Mouse (Mus musculus) stomach, embryonic 14.5 days (tissue): ENCODE data around the gene Sqstm1. TPM values are rescaled to one million over a fixed set of nuclear protein-coding genes. Genes with fewer than 3 reads are reported as not detected.

ENCODE experiments used
- ATAC-seq: fragments of 200-750 bp; cut with Nextera tagmentation; 2 replicates; pipeline ENCODE4 v1.8.0; 2017; ENCODE audit warnings: low read depth, moderate TSS enrichment; ENCODE audit not compliant: insufficient number of reproducible peaks, insufficient read depth, low FRiP score
- H3K27ac ChIP-seq: fragments of 300-500 bp; sonication (generic); 2 replicates; pipeline ENCODE4 v1.5.1; 2014; ENCODE audit warnings: mild to moderate bottlenecking, low read length, moderate library complexity, mixed read lengths
- H3K27me3 ChIP-seq: fragments of 300-500 bp; sonication (generic); 2 replicates; pipeline ENCODE4 v1.6.1; 2014; ENCODE audit warnings: low read length, control low read depth, mixed read lengths; ENCODE audit not compliant: control insufficient read depth, insufficient read depth
- H3K36me3 ChIP-seq: fragments of 300-500 bp; sonication (generic); 2 replicates; pipeline ENCODE4 v1.6.1; 2014; ENCODE audit warnings: mild to moderate bottlenecking, control low read depth, low read length, moderate library complexity, mixed read lengths; ENCODE audit not compliant: control insufficient read depth, insufficient read depth
- H3K4me1 ChIP-seq: fragments of 300-500 bp; sonication (generic); 2 replicates; pipeline ENCODE4 v1.6.1; 2014; ENCODE audit warnings: low read length, control low read depth, mixed read lengths; ENCODE audit not compliant: control insufficient read depth, insufficient read depth
- H3K4me2 ChIP-seq: fragments of 300-500 bp; sonication (generic); replicated peaks from 2 replicates; pipeline ENCODE4 v1.6.1; 2014; ENCODE audit warnings: low read depth, low read length, control low read depth
- H3K4me3 ChIP-seq: fragments of 300-500 bp; sonication (generic); 2 replicates; pipeline ENCODE4 v1.5.1; 2014; ENCODE audit warnings: low read depth, low read length, control low read depth
- H3K9ac ChIP-seq: fragments of 300-500 bp; sonication (generic); replicated peaks from 2 replicates; pipeline ENCODE4 v1.6.1; 2014; ENCODE audit warnings: low read depth, mild to moderate bottlenecking, control low read depth, low read length, moderate library complexity, mixed read lengths
- H3K9me3 ChIP-seq: fragments of 300-500 bp; sonication (generic); 2 replicates; pipeline ENCODE4 v1.6.1; 2016; ENCODE audit warnings: low read depth, low read length, control low read depth; ENCODE audit not compliant: control insufficient read depth
- WGBS: fragments of 180-500 bp; shearing (Covaris S2); extraction: QIAGEN DNeasy Blood & Tissue Kit; methylation state at CpG from one replicate; pipeline ENCODE4 v1.1.7; 2014; 5-methylcytosine and 5-hydroxymethylcytosine counted together
- microRNA-seq: library from miRNA; unstranded; fragments of <30 nt; microRNA quantifications from one replicate; pipeline ENCODE4, GENCODE M21; 2016
- polyA plus RNA-seq: library from polyadenylated mRNA; unstranded; fragments of >200 nt; fragmentation: Nextera tagmentation; extraction: Ambion mirVana; gene quantifications from 2 replicates; pipeline ENCODE4 v1.2.1, GENCODE M21; 2014

Sqstm1 gene
- polyA plus RNA-seq, 1 experiment from 2014 or later, result 173 TPM

DNA sequence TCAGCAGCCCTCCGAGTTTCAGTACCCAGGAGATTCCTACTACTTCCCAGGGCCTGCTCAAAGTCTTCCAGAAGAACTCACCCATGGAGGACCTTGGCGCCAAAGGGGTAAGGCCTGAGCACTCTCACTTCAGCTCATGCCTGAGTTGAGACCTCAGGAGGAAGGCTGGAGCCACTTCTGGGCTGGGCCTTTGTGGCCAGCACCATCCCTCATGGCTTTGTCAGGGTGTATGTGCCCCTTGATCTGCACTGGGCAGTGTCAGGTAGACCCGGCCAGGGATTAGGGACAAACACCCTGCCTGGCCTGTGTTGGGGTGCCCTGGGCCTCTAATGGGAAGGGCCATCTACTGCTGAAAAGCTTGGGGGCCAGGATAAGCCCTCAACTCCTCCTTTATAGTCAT is 59.3 kb downstream of the Sqstm1 start:
- H3K27ac ChIP-seq, result no peak overlapping the region
- no peak for ATAC-seq
- H3K4me2 ChIP-seq, result no peak overlapping the region
- 84% methylated on average over 3 of the region's 3 CpGs for WGBS
- H3K4me1 ChIP-seq, result no peaks in the 10 kb centered on the region
- no peaks in the 10 kb centered on the region for H3K27me3 ChIP-seq
- peaks cover 71% of the 10 kb centered on the region for H3K36me3 ChIP-seq
- no peak overlapping the region for H3K4me3 ChIP-seq
- no peaks in the 10 kb centered on the region for H3K9me3 ChIP-seq
- no peak overlapping the region for H3K9ac ChIP-seq

DNA sequence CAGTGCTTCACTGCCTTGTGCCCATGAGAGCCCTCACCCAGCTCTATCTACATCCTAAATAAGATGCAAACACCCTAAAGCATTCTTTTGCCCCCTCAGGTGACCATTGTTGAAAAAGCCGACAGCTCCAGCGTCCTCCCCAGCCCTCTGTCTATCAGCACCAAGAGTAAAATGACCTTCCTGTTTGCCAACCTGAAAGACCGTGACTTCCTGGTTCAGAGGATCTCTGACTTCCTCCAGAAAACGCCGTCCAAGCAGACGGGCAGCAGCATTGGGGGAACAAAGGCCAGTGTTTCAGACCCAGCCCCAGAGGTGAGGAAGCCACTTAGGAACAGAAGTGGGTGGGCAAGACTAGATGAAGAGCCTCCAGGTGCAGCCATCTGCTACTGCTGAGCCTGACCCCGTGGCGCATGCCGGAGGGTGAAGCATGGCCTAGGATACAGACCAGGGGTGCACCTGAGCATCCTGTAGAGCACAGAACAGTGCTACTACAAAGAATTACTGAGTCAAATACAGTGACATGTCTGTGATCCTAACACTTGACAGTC is 61.0 kb downstream of the Sqstm1 start:
- no peak overlapping the region for H3K4me2 ChIP-seq
- no peaks in the 10 kb centered on the region for H3K27me3 ChIP-seq
- H3K9me3 ChIP-seq, result no peaks in the 10 kb centered on the region
- H3K36me3 ChIP-seq, result peaks cover 73% of the 10 kb centered on the region
- ATAC-seq, result no peak
- no peak overlapping the region for H3K9ac ChIP-seq
- WGBS, result 79% methylated on average over 9 of the region's 9 CpGs
- no peak overlapping the region for H3K4me3 ChIP-seq
- no peaks in the 10 kb centered on the region for H3K4me1 ChIP-seq
- no peak overlapping the region for H3K27ac ChIP-seq

Small RNA genes lying within 50 kb of the gene (microRNA-seq; reads per million reads assigned to microRNA genes)
- gene Mir6919, result 0.78 reads per million

Other genes with a start within 250 kb of the Sqstm1 start
- 43.5 and 54.6 TPM in 2 replicates for gene Rnf130, start 185.5 kb downstream of the Sqstm1 start, polyA plus RNA-seq
- gene Tbc1d9b, start 79.4 kb downstream of the Sqstm1 start, polyA plus RNA-seq, result 37.8 and 39.3 TPM in 2 replicates
- 15.5 and 17.3 TPM in 2 replicates for gene Mrnip, start 36.4 kb downstream of the Sqstm1 start, polyA plus RNA-seq
- gene Mgat4b, start 63 bp upstream of the Sqstm1 start, polyA plus RNA-seq, result 9.6 and 12.7 TPM in 2 replicates
- gene Ltc4s, start 27.8 kb upstream of the Sqstm1 start, polyA plus RNA-seq, result 3.9 and 4.6 TPM in 2 replicates
- gene Maml1, start 81.5 kb upstream of the Sqstm1 start, polyA plus RNA-seq, result 9.9 and 10.0 TPM in 2 replicates
- gene Canx, start 114.8 kb upstream of the Sqstm1 start, polyA plus RNA-seq, result 221 and 248 TPM in 2 replicates
- gene Cby3, start 143.6 kb upstream of the Sqstm1 start, polyA plus RNA-seq, result 0.51 TPM in 1 of 2 replicates, not detected in the other
- gene Hnrnph1, start 166.2 kb upstream of the Sqstm1 start, polyA plus RNA-seq, result 475 and 496 TPM in 2 replicates
- gene Rufy1, start 220.3 kb upstream of the Sqstm1 start, polyA plus RNA-seq, result 22.6 and 23.0 TPM in 2 replicates